Mouse (Mus musculus) gonadal fat pad, adult 2 months (tissue): ENCODE results near the gene Clec4f. TPM values are rescaled to one million over a fixed set of nuclear protein-coding genes. Genes with fewer than 3 reads are reported as not detected.
"Not testable (repeated sequence)": the region's sequence is repeated elsewhere in the genome, so short reads cannot be mapped to it uniquely, and the experiment has no call there.

ENCODE experiments used
- DNase-seq: peaks from one replicate; pipeline ENCODE4 v3.0.0-alpha.2; 2012; ENCODE audit warnings: low read depth
- polyA plus RNA-seq: library from polyadenylated mRNA; depleted of rRNA; stranded (reverse); fragments of >200 nt; gene quantifications from 2 replicates; pipeline ENCODE4 v1.2.3, GENCODE M21; 2012; rRNA removed

The Clec4f gene
- polyA plus RNA-seq = not detected in 2 replicates

DNA sequence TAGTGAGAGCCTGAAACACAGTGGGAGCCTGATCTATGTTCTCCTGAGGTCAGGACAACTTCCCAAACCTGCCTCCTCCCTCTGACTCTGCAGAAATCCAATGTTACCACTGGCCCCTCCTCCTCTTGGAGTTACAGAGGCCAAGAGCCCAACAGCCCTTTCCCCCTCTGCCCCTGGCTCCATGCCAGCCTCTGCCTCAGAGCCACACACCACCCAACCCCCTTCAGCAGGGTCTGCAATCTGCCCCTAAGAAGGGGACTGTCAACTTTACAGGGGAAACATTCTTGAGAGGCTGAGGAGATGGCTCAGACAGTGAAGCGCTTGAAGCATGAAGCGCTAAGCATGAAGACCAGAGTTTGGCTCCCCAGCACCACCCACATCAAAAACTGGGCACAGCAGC lies at the start of gene Clec4f:
Clec4f (minus strand) TSS at position 101 of the 400 bp plus-strand sequence.
- no peak for DNase-seq

DNA sequence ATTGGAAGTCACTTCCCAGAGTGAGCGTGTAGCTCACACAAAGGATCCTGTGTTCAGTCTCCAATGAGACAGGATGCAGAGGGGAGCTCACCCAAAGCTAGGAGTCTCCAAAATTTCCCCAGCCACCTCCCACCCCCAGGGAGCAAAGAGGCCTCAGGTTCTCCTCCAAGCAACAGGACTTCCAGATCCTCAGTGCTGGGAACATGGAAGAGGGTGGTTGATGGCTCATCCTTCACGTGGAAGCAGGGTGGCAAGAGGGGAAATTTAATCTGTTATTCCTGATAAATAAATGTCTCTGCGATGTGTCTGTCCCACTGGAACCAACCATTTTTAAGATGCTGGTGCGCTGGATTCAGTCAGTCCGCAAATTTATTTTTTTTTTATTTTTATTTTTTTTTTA lies 48.7 kb upstream of the Clec4f start:
- DNase-seq = no peak

DNA sequence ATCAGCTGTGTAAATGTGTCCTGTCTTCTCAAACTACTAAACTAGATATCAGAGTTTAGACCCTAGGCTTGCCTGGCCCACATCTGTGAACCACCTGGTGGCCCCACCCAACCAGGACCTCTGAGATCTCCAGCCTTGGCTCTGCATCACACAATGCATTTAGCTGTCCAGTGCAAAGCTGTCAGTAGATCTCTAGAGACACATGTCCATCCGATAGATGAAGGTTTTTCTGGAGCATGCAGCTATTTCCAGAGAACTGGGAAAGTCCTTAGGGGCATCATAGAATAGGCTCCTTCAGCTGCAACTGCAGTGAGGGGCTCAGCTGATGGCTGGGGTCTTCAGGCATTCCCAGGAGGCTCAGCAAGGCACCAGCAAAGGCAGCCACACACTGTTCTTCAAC lies 48.3 kb upstream of the Clec4f start:
- DNase-seq = no peak

DNA sequence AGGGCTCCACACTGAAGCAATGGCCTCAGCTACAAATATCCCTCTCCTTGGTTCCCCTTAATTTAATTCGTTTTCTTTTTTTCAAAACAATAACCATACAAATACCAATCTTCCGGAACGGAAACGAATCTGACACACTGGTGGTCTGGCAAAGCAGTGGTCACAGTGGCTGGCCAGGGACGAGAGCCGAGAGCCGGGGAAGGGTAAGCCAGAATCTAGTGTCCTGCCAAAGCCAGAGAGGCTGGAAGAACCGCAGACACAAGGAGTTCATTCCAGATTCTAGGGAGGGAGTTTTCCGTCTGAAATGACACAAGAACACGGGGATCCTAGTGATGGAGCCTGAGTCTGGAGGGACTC lies 47.7 kb upstream of the Clec4f start:
- no peak for DNase-seq

DNA sequence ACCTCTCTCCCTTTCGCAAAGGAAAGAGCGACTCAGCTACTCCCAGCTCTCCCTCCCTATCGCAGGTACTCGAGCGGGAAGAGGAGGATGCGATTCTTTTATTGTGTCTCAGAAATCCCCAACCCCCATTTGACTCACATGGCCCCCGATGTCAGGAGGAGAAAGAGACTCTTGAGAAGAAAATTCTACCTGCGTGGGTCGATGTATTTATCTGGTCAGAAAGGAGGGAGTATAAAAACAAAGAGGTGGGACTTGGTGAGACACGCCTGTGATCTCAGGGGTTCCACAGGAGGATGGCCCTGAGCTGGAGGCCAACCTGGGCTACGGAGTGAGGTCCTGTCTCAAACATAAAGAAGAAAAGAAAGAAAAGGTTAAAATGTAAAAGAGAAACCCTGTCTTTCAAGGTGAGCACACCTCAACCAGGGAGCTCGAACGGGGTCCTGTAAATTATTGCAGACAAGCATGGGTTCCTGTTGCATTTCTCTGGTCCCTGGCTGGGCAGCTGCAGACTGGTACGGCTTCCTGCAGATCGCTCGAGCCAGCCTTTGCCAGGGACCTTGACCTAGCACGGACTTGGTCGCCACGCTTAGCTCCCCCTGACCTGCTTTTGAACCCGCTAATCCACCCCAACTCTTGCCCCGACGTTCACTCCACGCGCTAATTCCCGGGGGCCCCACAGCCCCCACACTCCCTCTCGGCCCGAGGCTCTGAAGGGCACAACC lies 47.2 kb upstream of the Clec4f start:
- no peak for DNase-seq

DNA sequence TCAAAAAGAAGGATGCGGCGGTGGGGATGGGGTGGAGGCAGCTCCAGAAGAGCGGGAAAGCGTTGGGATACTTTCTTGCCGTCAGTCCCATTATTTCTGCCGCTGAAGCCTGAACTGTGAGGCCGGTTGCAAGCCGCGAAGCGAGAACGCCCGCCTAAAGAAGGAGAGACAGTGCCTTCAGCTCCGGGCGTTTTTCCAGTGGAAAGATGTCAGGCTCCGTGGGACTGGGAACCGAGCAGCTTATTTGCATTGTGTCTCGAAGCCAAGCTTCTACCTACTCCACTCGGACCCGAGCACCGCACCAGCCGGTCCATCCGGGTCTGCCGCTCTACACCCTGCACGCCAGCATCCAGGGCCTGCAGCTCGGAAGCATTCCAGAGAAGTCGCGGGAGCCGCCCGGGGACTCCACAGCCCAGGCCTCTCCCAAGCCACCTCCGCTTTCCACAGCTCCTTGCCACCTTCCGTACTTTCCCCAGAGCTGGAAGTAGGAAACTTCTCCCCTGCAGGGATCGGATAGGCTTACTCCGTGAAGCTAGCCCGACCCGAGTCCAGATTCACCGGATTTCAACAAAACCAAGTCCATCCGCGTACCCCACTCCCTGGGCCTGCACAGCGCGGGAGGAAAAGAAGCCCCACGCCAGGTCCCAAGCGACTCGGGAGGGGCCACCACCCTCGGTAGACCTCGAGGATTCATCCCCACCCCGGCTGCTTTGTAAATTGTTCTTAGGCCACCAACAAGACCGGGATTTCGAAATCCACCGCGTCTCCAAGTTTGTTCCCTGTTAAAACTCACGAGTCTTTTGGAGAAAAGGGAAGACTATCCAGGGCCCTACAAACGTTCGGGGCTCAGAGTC lies 46.4 kb upstream of the Clec4f start:
- no peak for DNase-seq

DNA sequence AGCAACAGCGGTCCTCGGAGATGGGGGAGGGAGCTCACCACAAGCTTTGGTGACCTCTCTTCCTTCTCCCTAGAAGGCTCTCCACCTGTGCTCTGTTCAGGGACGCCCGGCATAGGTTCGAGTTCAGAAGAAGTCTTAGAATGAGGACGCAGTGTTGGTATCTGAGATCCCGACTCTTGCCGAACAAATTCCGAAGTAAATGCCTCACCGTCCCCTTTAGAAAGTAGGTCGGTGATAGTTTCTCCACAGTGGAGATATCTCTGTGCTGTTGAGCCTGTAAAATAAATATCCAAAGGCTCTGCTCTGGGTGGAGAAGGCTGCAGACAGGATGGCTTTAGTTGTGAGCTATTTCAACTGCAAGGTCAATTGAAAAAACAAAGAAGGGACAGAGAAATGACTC lies 45.0 kb upstream of the Clec4f start:
- DNase-seq = no peak

DNA sequence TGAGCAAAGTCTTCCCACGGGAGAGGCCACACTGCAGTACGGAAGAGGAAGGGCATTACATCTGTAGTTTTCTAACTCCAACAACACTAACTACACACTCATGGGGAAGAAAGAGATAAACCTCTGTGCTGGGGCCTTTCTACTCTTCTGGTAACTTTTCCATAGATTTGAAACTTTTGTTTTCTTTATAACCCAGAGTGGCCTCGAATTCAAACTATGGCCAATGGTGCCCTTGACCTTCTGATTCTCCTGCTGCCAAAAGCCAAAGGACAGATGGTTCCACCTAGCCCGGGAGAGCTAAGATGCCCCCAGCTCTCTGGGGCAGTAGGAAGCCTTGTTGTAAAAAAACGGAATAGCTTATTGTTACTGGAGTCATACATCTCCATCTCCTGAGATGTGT lies 44.0 kb upstream of the Clec4f start:
- DNase-seq = no peak

DNA sequence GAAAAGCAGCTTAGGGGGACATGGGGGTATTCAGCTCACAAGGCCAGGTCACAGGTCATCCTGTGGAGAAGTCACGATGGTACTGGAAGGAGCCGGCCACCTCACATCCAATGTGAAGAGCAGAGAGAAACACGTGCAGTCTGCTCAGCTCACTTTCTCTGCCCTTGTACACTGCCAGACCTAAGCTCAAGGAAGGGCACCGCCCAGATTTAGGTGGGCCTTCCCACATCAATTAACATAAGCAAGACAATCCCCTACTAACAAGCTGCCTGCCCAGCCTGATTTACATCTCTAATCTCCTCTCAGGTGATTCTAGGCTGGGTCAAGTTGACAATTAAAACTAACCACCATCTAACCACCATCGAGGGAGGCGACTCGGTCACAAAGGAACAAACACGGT lies 41.9 kb upstream of the Clec4f start:
- no peak for DNase-seq

DNA sequence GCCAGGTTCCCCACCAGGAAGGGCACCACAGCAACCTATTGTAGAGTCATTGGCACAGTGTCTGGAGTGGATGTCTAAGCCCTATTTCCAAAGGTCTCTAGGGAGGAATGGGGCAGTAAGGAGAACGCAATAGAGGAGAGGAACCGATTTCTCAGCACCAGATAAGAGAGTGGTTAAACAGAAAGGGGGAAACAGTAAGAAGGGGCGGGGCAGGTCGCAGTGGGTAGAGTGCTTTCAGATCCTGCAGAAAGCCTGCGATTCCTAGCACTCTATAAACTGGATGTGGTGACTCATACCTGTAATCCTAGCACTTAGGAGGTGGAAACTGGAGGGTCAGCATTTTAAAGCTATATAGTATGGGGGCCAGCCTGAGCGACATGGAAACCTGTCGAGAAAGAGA lies 40.7 kb upstream of the Clec4f start:
- no peak for DNase-seq

DNA sequence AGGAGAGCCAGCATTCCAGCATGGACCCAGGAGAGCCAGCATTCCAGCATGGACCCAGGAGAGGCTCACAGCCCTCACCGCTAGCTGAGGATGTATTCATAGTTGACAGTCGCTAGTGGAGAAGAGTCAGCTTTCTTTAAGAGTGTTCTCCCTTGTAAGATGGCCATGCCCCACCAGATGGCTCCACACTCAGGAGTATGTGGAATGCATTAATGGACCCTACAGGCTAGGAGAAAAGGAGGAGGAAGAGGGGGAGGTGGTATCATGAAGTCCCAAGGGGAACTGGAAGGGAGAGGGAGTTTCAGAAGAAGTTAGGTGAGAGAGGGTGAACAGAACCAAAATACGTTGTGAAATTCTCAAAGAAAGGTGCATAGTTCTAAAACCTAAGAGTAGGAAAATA lies 39.7 kb upstream of the Clec4f start:
- DNase-seq = no peak

DNA sequence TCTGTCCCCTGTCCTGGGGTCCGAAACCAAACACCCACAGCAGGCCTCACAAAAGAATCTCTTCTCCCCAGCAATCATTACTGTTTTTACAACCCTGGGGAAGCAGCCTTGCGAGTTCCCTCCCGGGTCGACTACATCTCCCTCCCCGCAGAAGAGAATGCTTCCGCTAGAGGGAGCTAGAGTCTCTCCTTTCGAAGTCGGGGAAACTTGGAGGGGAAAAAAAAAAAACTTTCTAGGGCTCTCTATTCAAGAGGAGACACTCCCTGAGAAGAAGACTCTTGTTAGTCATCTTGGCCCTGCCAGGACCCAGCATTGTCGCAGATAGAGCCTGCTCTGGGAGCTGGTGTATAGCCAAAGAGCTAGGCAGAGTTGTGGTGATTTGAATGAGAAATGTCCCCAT lies 37.8 kb upstream of the Clec4f start:
- DNase-seq = no peak

DNA sequence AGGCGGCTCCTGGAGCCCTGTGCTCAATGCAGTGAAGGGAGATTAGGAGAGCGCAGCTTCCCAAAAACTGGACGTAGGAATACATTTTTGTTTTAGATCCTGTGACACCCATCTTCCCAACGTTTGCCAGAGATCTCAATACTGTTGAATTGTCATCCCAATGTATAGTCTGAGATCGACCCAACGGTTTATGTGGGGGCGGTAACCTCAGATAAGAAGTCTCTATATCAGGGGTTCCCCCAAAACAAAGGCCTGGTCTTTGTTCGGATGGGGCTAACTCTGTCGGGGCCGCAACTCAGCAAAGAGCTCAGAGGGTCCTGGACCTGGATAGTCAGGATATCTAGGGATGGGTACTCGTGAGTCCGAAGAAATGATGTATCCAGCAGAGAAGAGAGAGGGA lies 37.0 kb upstream of the Clec4f start:
- no peak for DNase-seq

DNA sequence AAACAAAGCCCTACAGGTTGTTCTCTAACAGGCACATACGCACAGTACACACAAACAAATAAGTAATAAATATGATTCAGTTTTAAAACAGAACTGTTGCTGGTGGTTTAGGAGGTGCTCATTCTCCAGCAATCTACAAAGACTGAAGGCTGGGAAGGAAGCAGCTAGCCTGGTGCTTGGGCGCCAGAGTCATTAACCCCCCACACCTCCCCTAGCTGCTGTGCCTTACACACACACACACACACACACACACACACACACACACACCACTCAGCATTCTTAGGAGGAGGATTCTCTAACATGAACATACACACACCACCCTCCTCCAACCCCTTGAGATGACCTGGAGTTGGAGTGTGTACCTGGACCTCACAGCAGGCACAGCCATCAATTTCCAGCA lies 34.9 kb upstream of the Clec4f start:
- DNase-seq = no peak

DNA sequence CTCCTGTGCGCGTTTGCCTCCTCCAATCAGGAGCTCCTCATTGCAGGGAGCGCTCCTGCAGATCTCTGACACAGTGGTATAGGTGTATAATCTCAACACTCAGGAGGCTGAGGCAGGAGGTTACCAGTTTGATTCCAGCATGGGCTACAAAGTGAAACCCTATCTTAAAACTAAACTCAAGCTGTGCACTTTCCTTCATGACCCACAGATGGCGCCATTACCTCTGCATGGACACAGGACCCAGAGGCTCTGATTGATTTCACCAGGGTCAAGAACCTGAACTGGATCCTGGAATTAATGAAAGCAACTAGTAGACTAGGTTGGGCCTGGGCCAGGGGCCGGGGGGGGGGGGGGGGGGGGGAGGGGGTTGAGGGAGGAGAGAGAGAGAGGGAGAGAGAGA lies 34.3 kb upstream of the Clec4f start:
- no peak for DNase-seq

DNA sequence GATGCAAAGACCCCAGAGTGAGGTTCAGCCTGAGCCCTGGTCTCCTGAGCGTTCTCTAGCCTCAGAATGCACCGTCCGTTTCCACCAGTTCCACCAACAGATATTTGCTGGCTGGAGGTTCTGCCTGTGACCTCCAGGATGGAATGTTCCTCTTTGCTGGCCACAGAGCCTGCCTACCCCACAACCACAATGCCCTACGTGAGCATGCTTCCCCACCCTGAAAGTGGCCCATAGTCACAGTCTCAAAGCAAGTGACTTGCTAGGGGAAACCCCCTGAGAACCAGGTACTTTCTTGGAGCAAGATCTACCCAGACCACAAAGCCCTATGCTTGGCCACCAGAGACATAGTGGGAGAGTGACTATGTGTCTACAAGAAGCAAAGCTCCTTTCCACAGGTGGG lies 33.4 kb upstream of the Clec4f start:
- DNase-seq = no peak

DNA sequence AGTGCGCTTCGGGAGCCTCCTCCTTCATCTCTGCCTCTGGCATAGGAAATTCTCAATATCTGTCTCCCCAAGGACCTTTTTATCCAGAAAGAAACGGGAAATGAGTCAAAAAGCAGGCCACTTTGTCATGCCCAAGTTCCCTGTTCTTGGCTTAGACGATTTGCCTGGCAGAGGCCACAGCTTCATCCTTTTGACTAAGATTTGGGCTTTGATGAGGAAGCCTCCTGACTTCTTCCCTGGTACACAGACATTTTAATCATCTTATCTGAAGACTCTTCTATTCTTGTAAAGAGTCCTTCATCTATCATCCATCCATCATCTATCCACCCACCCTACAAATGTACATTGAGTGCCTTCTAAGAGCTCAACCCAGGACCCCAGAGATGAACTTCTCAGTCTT lies 21.8 kb upstream of the Clec4f start, which contains the start of gene Cd207:
Cd207 (minus strand) TSS at position 101 of the 400 bp plus-strand sequence.
- DNase-seq = no peak

DNA sequence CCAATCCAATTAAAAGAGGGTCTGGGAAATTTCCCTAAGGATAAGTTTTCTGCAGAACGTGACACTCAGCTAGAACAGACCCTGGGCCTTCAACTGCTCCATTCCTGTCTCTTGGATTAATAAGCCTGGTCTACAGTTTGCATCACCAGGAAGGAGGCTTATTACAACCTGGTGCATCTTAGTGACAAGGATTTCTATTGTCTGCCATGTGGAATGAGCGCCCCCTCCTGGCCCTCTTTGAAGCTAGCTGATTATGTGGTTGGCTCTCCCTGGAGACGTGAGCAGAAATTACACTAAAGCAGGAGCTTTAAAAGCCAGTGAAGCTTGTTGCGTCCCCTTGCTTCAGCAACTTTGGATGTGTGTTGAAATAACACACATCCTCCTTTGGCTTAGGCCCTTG lies 17.4 kb upstream of the Clec4f start:
- DNase-seq = no peak

DNA sequence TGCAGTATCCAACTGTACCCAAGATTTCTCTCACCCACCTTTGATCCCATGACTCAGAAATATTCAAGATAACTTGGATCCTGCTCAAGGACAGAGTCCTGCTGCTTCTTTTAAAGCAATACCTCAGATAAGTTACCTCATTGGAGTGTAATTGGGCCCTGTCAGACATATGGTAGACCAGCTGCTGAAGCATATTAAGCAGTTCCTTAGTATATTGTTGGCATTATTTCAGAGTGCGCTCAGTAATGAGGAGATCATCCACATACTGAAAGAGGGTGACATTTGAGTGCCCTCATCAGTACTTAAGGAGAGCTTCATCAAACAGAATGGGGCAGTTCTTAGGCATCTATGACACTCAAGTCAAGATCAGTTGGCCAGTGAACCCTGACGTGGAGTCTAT lies 9.0 kb upstream of the Clec4f start:
- DNase-seq = no peak

DNA sequence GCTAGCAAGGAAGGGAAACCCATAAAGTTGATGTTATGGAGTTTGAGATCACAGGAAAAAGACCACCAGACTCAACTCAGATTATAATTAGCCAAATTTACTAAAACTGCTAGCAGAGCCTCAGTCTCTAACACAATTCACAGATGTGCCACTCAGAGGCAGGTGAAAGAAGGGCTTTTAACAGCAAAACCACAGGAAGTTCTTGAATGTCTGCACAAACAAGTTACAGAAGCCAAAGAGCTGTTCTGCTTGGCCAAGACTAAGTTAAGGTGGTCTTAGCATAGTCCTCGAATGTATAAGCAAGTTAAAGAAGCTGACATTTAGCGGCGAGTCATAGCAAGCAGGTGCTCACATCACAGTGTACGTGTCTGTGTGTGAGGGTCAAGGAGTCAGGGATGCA lies 4.8 kb upstream of the Clec4f start:
- DNase-seq = no peak

DNA sequence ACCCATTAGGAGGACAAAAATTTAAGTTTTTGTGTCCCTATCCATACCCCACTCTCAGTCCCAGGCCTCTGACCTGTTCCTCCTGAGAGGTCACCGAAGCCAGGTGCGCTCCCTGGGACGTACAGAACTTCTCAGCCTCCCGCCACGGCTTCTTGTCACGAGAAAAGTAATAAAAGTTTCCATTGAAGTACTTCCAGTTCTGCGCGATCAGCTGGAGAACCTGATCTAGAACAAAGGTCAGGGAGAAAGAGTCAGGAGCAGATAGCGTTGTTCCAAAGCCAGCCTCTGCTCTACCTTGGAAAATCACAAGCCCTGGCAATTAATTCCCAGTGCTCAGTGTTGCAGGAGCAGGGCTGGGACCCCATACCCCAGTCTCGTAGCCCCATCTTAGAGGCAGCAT lies 9.3 kb downstream of the Clec4f start:
- DNase-seq = no peak

DNA sequence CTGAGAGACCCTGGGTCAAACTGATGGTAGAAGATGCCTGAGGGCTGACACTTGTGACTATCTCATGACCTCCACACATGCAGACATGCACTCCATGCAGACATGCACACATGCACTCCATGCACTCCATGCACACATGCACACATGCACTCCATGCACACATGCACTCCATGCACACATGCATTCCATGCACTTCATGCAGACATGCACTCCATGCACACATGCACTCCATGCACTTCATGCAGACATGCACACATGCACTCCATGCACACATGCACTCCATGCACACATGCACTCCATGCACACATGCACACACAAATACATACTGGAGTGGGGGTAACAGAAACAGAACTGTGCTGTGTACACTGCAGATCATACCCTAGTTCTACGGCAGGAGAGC lies 20.7 kb downstream of the Clec4f start:
- no peak for DNase-seq

DNA sequence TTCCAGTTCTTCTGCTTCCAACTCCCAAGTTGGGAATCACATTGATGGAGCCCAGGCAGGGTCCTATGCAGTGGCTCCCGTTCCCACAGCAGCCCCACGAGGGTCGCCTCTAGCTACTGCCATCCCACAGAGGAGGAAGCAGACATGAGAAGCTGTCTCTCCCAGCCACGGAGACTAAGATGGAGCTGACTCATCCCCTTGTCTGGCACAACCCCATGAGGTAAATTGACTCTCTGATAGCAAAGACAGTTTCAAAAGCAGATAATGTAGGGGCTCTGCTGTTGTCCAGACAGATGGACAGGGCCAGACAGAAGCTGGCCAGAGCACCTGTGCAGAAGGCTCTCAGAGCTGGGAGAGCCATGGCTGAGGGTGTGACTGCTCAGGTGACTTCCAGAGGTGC lies 21.4 kb downstream of the Clec4f start:
- not testable (repeated sequence) for DNase-seq
